Mouse (Mus musculus): Measurements from ENCODE around the gene Anxa11. TPM values are rescaled to one million over a fixed set of nuclear protein-coding genes. Genes with fewer than 3 reads are reported as not detected.

Gene Anxa11
- total RNA-seq, 2 experiments from 2014 or later, result 57.3 to 95.1 TPM

Small RNAs within 50 kb of the gene (microRNA-seq; reads per million reads assigned to microRNA genes)
- 0 reads per million in 2 experiments for gene Gm23701 (ENCODE audit: borderline number of aligned reads in 2 of 2)

Other genes with a start within 250 kb of the Anxa11 start
- 10 to 100 TPM; 21.3 to 32.1 TPM for gene Ppif, start 148.0 kb upstream of the Anxa11 start, total RNA-seq (2021)
- 10 to 100 TPM; 18.4 to 30.0 TPM for gene Zcchc24, start 73.1 kb upstream of the Anxa11 start, total RNA-seq (2021)
- gene Plac9a, start 60.9 kb downstream of the Anxa11 start, total RNA-seq (2021), result 1 to 10 TPM in 1 of 2 experiments, not detected in 1; 3.5 TPM
- 1 to 10 TPM; 2.3 to 3.1 TPM for gene Tmem254a, start 85.5 kb downstream of the Anxa11 start, total RNA-seq (2021)
- not detected for gene Cphx1, start 96.1 kb downstream of the Anxa11 start, total RNA-seq (2021)
- gene Duxbl1, start 136.4 kb downstream of the Anxa11 start, total RNA-seq (2021), result under 1 TPM in 1 of 2 experiments, not detected in 1; 0.17 TPM
- gene Gm9780, start 200.6 kb downstream of the Anxa11 start, total RNA-seq (2021), result 10 to 100 TPM in 1 of 2 experiments, 1 to 10 TPM in 1; 6.6 to 30.1 TPM
- gene Tmem254c, start 225.2 kb downstream of the Anxa11 start, total RNA-seq (2021), result 10 to 100 TPM; 12.5 to 17.2 TPM
- gene Cphx2, start 239.4 kb downstream of the Anxa11 start, total RNA-seq (2021), result not detected
- not detected for gene Cphx3, start 240.1 kb downstream of the Anxa11 start, total RNA-seq (2021)

Measured in adrenal gland, adult 18-20 months (tissue).